Mouse (Mus musculus) liver, postnatal 0 days (tissue): ENCODE data around the gene Celf2. TPM values are rescaled to one million over a fixed set of nuclear protein-coding genes. Genes with fewer than 3 reads are reported as not detected.

ENCODE experiments used
- ATAC-seq: fragments of 200-750 bp; cut with Nextera tagmentation; 2 replicates; pipeline ENCODE4 v1.8.0; 2017; ENCODE audit warnings: mild to moderate bottlenecking, moderate library complexity
- DNase-seq: peaks from one replicate; pipeline ENCODE4 v3.0.0-alpha.2; 2016
- H3K27ac ChIP-seq: fragments of 300-500 bp; sonication (generic); 2 replicates; pipeline ENCODE4 v1.5.1; 2014; ENCODE audit warnings: antibody characterized with exemption, moderate library complexity, mild to moderate bottlenecking, low read depth
- H3K27me3 ChIP-seq: fragments of 300-500 bp; sonication (generic); 2 replicates; pipeline ENCODE4 v1.6.1; 2014; ENCODE audit warnings: low read length, control low read depth, mixed read lengths; ENCODE audit not compliant: insufficient read depth
- H3K36me3 ChIP-seq: fragments of 300-500 bp; sonication (generic); replicated peaks from 2 replicates; pipeline ENCODE4 v1.6.1; 2014; ENCODE audit warnings: mild to moderate bottlenecking, control low read depth, low read length, moderate library complexity, mixed read lengths; ENCODE audit not compliant: insufficient read depth
- H3K4me1 ChIP-seq: fragments of 300-500 bp; sonication (generic); 2 replicates; pipeline ENCODE4 v1.6.1; 2014; ENCODE audit warnings: antibody characterized with exemption, mild to moderate bottlenecking, control low read depth; ENCODE audit not compliant: insufficient read depth
- H3K4me2 ChIP-seq: fragments of 300-500 bp; sonication (generic); 2 replicates; pipeline ENCODE4 v1.6.1; 2014; ENCODE audit warnings: low read depth, mild to moderate bottlenecking, low read length, moderate library complexity, mixed read lengths
- H3K4me3 ChIP-seq: fragments of 300-500 bp; sonication (generic); 2 replicates; pipeline ENCODE4 v1.5.1; 2014; ENCODE audit warnings: low read depth, low read length
- H3K9ac ChIP-seq: fragments of 300-500 bp; sonication (generic); replicated peaks from 2 replicates; pipeline ENCODE4 v1.6.1; 2014; ENCODE audit warnings: mild to moderate bottlenecking, moderate library complexity
- H3K9me3 ChIP-seq: fragments of 300-500 bp; sonication (generic); 2 replicates; pipeline ENCODE4 v1.6.1; 2016; ENCODE audit warnings: mild to moderate bottlenecking, control low read depth, low read length, mixed read lengths
- CTCF ChIP-seq: sonication (generic); IDR thresholded peaks from 2 replicates; pipeline ENCODE4 v1.5.1; 2016; ENCODE audit warnings: antibody characterized with exemption, low read depth
- EP300 ChIP-seq: IDR thresholded peaks from 2 replicates; pipeline ENCODE4 v1.6.1; 2016; ENCODE audit warnings: antibody characterized with exemption, low read depth, mild to moderate bottlenecking
- WGBS: fragments of 180-500 bp; shearing (Covaris S2); extraction: QIAGEN DNeasy Blood & Tissue Kit; methylation state at CpG from one replicate; pipeline ENCODE4 v1.1.7; 2014; ENCODE audit not compliant: insufficient replicate concordance; 5-methylcytosine and 5-hydroxymethylcytosine counted together
- polyA plus RNA-seq: library from polyadenylated mRNA; unstranded; fragments of >200 nt; fragmentation: Nextera tagmentation; extraction: Ambion mirVana; gene quantifications from 2 replicates; pipeline ENCODE4 v1.2.1, GENCODE M21; 2015

Gene Celf2
- polyA plus RNA-seq, 1 experiment from 2014 or later, result 13.5 TPM

DNA sequence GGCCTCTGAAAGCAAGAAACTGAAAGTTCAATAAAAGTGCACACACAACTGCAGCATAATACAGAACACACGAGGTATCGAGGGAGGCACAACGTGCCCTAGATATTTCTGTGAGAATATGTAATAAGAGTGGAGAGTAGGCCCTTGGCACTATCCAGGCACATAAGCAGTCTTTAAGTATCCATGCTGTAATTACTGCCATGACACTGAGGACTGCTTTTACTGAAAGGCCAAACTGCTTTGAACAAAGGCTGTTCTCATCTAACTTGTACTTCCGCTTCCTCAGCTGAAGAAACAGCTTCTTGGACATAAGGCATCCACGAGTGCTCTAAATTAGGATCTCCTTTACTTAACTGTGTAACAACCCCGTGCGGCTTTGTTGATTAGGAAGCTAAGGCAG lies 803.9 kb downstream of the Celf2 start:
- Histone ChIP-seq H3K4me2 (peak overlapping the region; percentile 38), H3K27me3 (no peaks in the 10 kb centered on the region), H3K36me3 (no peaks in the 10 kb centered on the region), H3K4me1 (peaks cover 26% of the 10 kb centered on the region), H3K27ac (peak overlapping the region; percentile 44), H3K9me3 (no peaks in the 10 kb centered on the region), H3K9ac (no peak overlapping the region), H3K4me3 (no peak overlapping the region)
- 47% methylated on average over 7 of the region's 7 CpGs for WGBS
- TF ChIP-seq CTCF (no peak), EP300 (no peak)
- DNase-seq, result no peak
- ATAC-seq, result no peak

GRCm38 (mm10) chr2:6704804-6705203 lies 804.6 kb downstream of the Celf2 start:
- Histone ChIP-seq H3K4me2 (no peak overlapping the region), H3K36me3 (0 out of 2 replicates have a peak, but pooled peaks cover 1% of the 10 kb centered on the region), H3K9me3 (no peaks in the 10 kb centered on the region), H3K9ac (no peak overlapping the region), H3K27me3 (no peaks in the 10 kb centered on the region), H3K4me1 (peaks cover 23% of the 10 kb centered on the region), H3K27ac (no peak overlapping the region), H3K4me3 (no peak overlapping the region)
- DNase-seq (no peak), ATAC-seq (no peak)
- 49% methylated on average over 1 of the region's 1 CpGs for WGBS
- TF ChIP-seq EP300 (no peak), CTCF (no peak)

- H3K36me3 ChIP-seq, result 0 out of 2 replicates have a peak, but pooled peaks cover 2% of the 10 kb centered on the region
- 54% methylated on average over 7 of the region's 7 CpGs for WGBS
- no peaks in the 10 kb centered on the region for H3K9me3 ChIP-seq
- H3K27ac ChIP-seq, result no peak overlapping the region
- no peak overlapping the region for H3K4me3 ChIP-seq
- ATAC-seq (no peak), DNase-seq (no peak)
- TF ChIP-seq EP300 (peak; percentile 72), CTCF (no peak)
- H3K4me2 ChIP-seq, result no peak overlapping the region
- no peaks in the 10 kb centered on the region for H3K27me3 ChIP-seq
- peaks cover 23% of the 10 kb centered on the region for H3K4me1 ChIP-seq
- no peak overlapping the region for H3K9ac ChIP-seq
Measured at GRCm38 (mm10) chr2:6704342-6704741, 805.0 kb downstream of the Celf2 start.

GRCm38 (mm10) chr2:6696326-6696725 lies 813.0 kb downstream of the Celf2 start:
- H3K36me3 ChIP-seq, result 0 out of 2 replicates have a peak, but pooled peaks cover 2% of the 10 kb centered on the region
- no peak overlapping the region for H3K9ac ChIP-seq
- TF ChIP-seq CTCF, result no peak
- TF ChIP-seq EP300, result no peak
- no peaks in the 10 kb centered on the region for H3K4me1 ChIP-seq
- no peak overlapping the region for H3K4me2 ChIP-seq
- no peak overlapping the region for H3K4me3 ChIP-seq
- 42% methylated on average over 1 of the region's 1 CpGs for whole genome bisulfite sequencing
- ATAC-seq, result no peak
- H3K27me3 ChIP-seq, result no peaks in the 10 kb centered on the region
- no peaks in the 10 kb centered on the region for H3K9me3 ChIP-seq
- no peak overlapping the region for H3K27ac ChIP-seq
- no peak for DNase-seq

GRCm38 (mm10) chr2:6695353-6695951 lies 813.9 kb downstream of the Celf2 start:
- no peak for TF ChIP-seq EP300

DNA sequence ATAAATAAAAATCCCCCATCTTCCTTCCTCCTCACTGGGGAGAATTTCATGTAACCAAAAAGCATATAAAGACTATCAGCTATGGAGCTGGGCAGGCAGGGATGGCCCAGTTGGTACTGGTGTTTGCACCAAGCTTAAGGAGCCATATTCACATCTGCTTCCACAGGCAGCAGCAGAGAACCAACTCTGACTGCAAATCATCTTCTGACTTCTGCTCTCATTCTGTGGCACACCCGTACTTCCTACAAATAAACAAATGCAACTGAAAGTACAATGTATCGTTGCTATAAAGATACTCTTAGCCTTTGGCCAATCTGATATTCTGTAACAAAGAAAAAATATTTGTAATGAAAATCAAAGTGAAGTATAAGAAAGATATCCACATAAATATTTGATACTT lies 819.7 kb downstream of the Celf2 start:
- no peaks in the 10 kb centered on the region for H3K4me1 ChIP-seq
- H3K27ac ChIP-seq, result no peak overlapping the region
- H3K27me3 ChIP-seq, result no peaks in the 10 kb centered on the region
- no peaks in the 10 kb centered on the region for H3K9me3 ChIP-seq
- H3K4me3 ChIP-seq, result no peak overlapping the region
- TF ChIP-seq EP300 (no peak), CTCF (no peak)
- no peak overlapping the region for H3K4me2 ChIP-seq
- 46% methylated on average over 2 of the region's 2 CpGs for WGBS
- ATAC-seq (no peak), DNase-seq (no peak)
- H3K36me3 ChIP-seq, result no peaks in the 10 kb centered on the region
- no peak overlapping the region for H3K9ac ChIP-seq

More at GRCm38 (mm10) chr2:6695353-6695951, 813.9 kb downstream of the Celf2 start:
- H3K4me1 ChIP-seq, result no peaks in the 10 kb centered on the region
- no peak overlapping the region for H3K4me2 ChIP-seq
- H3K4me3 ChIP-seq, result no peak overlapping the region
- H3K9ac ChIP-seq, result no peak overlapping the region
- no peaks in the 10 kb centered on the region for H3K27me3 ChIP-seq
- no peaks in the 10 kb centered on the region for H3K9me3 ChIP-seq
- no peak overlapping the region for H3K27ac ChIP-seq
- no peak for DNase-seq
- 49% methylated on average over 4 of the region's 4 CpGs for WGBS
- H3K36me3 ChIP-seq, result 0 out of 2 replicates have a peak, but pooled peaks cover 2% of the 10 kb centered on the region
- ATAC-seq, result no peak
